Mouse (Mus musculus) stomach, embryonic 14.5 days (tissue): ENCODE measurements at regions not wholly inside any gene's neighbourhood (a gene's known extent, or its start where the extent isn't known, plus 50 kb on each side); places are given as distances from the start of the nearest gene placed in this dataset.

ENCODE experiments used
- ATAC-seq: fragments of 200-750 bp; cut with Nextera tagmentation; 2 replicates; pipeline ENCODE4 v1.8.0; 2017; ENCODE audit warnings: low read depth, moderate TSS enrichment; ENCODE audit not compliant: insufficient number of reproducible peaks, insufficient read depth, low FRiP score
- H3K27ac ChIP-seq: fragments of 300-500 bp; sonication (generic); 2 replicates; pipeline ENCODE4 v1.5.1; 2014; ENCODE audit warnings: mild to moderate bottlenecking, low read length, moderate library complexity, mixed read lengths
- H3K27me3 ChIP-seq: fragments of 300-500 bp; sonication (generic); 2 replicates; pipeline ENCODE4 v1.6.1; 2014; ENCODE audit warnings: low read length, control low read depth, mixed read lengths; ENCODE audit not compliant: control insufficient read depth, insufficient read depth
- H3K36me3 ChIP-seq: fragments of 300-500 bp; sonication (generic); 2 replicates; pipeline ENCODE4 v1.6.1; 2014; ENCODE audit warnings: mild to moderate bottlenecking, control low read depth, low read length, moderate library complexity, mixed read lengths; ENCODE audit not compliant: control insufficient read depth, insufficient read depth
- H3K4me1 ChIP-seq: fragments of 300-500 bp; sonication (generic); 2 replicates; pipeline ENCODE4 v1.6.1; 2014; ENCODE audit warnings: low read length, control low read depth, mixed read lengths; ENCODE audit not compliant: control insufficient read depth, insufficient read depth
- H3K4me2 ChIP-seq: fragments of 300-500 bp; sonication (generic); replicated peaks from 2 replicates; pipeline ENCODE4 v1.6.1; 2014; ENCODE audit warnings: low read depth, low read length, control low read depth
- H3K4me3 ChIP-seq: fragments of 300-500 bp; sonication (generic); 2 replicates; pipeline ENCODE4 v1.5.1; 2014; ENCODE audit warnings: low read depth, low read length, control low read depth
- H3K9ac ChIP-seq: fragments of 300-500 bp; sonication (generic); replicated peaks from 2 replicates; pipeline ENCODE4 v1.6.1; 2014; ENCODE audit warnings: low read depth, mild to moderate bottlenecking, control low read depth, low read length, moderate library complexity, mixed read lengths
- H3K9me3 ChIP-seq: fragments of 300-500 bp; sonication (generic); 2 replicates; pipeline ENCODE4 v1.6.1; 2016; ENCODE audit warnings: low read depth, low read length, control low read depth; ENCODE audit not compliant: control insufficient read depth
- WGBS: fragments of 180-500 bp; shearing (Covaris S2); extraction: QIAGEN DNeasy Blood & Tissue Kit; methylation state at CpG from one replicate; pipeline ENCODE4 v1.1.7; 2014; 5-methylcytosine and 5-hydroxymethylcytosine counted together

DNA sequence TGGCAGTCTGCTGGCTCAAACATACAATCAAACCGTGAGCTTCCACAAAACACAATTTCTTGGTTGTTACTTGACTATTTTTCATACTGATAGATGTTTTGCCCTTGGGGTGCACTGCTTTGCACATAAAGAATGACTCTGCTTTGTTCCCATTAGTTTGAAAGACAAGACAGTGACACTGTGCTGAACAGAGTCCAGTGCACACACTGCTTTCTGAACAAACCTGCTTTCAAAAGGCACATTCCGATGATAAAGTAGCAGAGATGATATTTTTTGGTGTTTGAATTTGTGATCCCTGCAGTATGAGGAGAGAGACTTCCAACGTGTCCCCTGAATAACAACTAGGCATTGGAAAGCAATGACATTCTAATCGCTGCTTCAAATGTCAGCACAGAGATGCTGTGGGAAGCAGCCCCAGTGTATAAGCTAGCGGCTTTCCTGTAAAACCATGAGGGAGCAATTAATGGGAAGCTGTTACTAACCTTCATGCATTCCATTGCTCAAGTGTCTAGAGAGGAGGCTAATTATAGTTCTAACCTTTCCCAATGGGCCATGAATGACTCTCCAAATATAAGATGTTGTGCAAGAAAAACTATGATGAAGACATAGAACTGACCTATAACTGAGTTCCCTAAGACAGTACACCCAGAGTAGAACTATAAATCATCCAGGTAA lies 673.5 kb upstream of the Map3k7 start:
- Histone ChIP-seq H3K4me2 (no peak overlapping the region), H3K27ac (no peak overlapping the region), H3K36me3 (no peaks in the 10 kb centered on the region), H3K4me1 (no peaks in the 10 kb centered on the region), H3K27me3 (no peaks in the 10 kb centered on the region), H3K9me3 (no peaks in the 10 kb centered on the region), H3K9ac (no peak overlapping the region), H3K4me3 (no peak overlapping the region)
- no peak for ATAC-seq
- 52% methylated on average over 5 of the region's 5 CpGs for WGBS

DNA sequence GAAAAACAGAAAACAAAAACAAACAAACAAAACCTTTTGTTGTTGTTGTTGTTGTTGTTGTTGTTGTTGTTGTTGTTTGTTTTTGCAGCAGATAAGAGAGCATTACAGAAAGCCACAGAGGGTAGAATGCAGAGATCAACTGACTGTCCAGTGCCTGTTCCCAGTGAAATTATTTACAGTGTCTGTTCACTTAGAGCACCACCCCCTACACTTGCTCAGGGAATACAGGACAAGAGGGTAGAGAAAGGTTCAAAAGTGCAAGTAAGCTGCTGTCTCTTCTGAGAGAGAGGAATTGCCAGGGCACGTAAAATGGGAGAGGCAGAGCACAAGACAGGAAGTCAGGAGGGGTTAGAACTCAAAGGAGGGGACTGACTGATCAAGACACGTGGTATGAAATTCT lies 670.1 kb upstream of the Map3k7 start:
- no peak overlapping the region for H3K4me2 ChIP-seq
- H3K27me3 ChIP-seq = no peaks in the 10 kb centered on the region
- H3K4me3 ChIP-seq = no peak overlapping the region
- H3K9ac ChIP-seq = no peak overlapping the region
- H3K36me3 ChIP-seq = no peaks in the 10 kb centered on the region
- H3K27ac ChIP-seq = no peak overlapping the region
- H3K4me1 ChIP-seq = no peaks in the 10 kb centered on the region
- H3K9me3 ChIP-seq = no peaks in the 10 kb centered on the region
- WGBS = 22% methylated on average over 2 of the region's 2 CpGs
- ATAC-seq = no peak

DNA sequence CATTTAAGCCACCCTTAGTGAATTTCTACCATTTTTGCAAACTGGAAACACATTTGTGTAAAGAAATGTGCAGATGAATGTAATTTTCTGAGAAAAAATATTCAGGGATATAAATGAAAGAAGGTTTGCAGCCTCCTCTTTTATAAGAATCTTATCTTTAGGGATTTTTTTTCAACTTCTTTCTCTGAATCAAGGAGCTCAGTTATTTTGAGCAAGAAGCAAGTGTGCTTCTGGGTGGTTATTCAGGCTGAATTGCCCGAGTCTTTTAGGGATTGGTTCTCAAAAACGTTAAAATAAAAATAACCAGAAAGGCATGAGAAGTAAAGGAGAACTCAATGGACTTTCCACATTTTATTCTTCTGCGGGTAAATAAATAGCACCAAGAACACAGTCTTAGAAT lies 666.0 kb upstream of the Map3k7 start:
- no peaks in the 10 kb centered on the region for H3K27me3 ChIP-seq
- H3K4me1 ChIP-seq = no peaks in the 10 kb centered on the region
- H3K4me3 ChIP-seq = no peak overlapping the region
- H3K9me3 ChIP-seq = no peaks in the 10 kb centered on the region
- no peak overlapping the region for H3K27ac ChIP-seq
- no peak for ATAC-seq
- no peak overlapping the region for H3K4me2 ChIP-seq
- 78% methylated on average over 3 of the region's 3 CpGs for WGBS
- no peaks in the 10 kb centered on the region for H3K36me3 ChIP-seq
- H3K9ac ChIP-seq = no peak overlapping the region

DNA sequence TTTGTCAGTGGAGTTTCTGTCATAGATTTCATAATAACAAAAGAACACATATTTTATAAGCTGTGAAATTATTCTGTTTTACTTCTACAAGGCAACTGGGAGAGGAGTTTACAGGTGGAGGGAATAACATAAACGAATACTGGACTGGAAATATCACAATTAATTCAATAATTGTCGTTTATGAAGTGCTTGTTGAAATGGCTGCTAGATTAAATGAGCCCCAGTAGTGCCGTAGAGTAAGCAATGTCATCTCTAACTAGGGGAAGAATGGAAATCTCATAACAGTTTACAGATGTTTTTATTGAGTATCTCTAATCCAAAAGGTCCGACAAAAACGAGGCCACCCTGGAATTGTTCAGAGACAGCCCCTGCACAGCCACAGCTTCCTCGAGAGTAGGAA lies 644.6 kb upstream of the Map3k7 start:
- no peak for ATAC-seq
- Histone ChIP-seq H3K4me3 (no peak overlapping the region), H3K36me3 (no peaks in the 10 kb centered on the region), H3K27ac (no peak overlapping the region), H3K9ac (no peak overlapping the region), H3K4me2 (0 out of 2 replicates have a peak overlapping the region, but pooled peaks have one; percentile 7), H3K27me3 (no peaks in the 10 kb centered on the region), H3K4me1 (0 out of 2 replicates have a peak, but pooled peaks cover 3% of the 10 kb centered on the region), H3K9me3 (no peaks in the 10 kb centered on the region)
- 32% methylated on average over 6 of the region's 6 CpGs for WGBS

DNA sequence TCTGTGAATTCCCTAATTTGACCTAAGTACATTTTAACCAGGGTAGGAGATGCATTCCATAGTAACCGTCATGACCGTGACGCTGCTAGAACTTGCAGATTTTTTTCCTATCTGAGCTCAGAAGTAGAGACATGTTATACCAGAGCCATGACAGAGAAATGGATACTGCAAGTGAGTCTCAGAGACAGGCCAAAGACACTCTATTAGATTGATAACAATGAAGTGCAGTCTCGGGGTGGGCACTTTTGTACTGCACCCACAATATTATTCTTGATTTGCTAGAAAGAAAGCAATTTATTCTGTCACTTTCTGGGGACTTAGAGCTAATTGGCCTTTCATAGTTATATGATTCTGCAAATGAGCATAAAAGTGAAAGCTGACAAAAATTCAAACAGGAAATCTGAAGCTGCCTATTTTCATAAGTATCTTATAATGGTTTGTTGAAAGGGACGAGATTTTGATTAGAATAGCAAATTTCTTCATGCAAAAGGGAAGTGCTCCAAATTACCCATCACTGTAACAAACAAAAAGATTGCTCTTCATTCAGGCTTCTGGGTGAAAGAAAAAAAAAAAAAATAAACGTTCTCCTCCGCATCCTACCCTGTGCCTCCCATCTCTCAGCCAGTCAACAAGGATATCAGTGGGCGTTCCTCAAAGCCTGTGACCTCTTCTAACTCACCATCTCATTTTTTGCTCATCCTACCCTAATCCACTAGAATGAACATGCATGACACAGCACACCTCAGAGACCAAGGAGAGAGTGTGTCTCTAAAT lies 643.0 kb upstream of the Map3k7 start:
- no peaks in the 10 kb centered on the region for H3K9me3 ChIP-seq
- WGBS = 66% methylated on average over 8 of the region's 8 CpGs

DNA sequence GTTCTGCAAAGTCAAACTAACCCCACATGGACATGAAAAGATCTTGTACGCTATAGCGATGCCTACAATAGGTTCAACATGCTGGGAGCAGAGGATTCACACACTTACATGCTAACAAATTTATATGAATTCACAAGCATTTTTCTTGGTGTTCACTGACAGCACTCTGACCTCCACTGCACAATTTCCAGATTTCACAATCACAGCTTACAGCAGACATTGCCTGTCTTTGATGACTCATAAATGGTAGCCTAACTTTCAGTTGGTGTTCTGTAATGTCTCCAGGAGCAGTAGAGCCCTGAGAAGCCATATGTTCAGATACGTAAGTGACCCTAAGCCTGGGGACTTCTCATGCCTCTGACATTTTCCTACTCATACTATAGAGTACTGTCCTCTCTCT lies 640.1 kb upstream of the Map3k7 start:
- Histone ChIP-seq H3K4me3 (no peak overlapping the region), H3K27ac (no peak overlapping the region), H3K9me3 (no peaks in the 10 kb centered on the region), H3K4me1 (0 out of 2 replicates have a peak, but pooled peaks cover 3% of the 10 kb centered on the region), H3K4me2 (no peak overlapping the region), H3K9ac (no peak overlapping the region), H3K36me3 (no peaks in the 10 kb centered on the region), H3K27me3 (no peaks in the 10 kb centered on the region)
- ATAC-seq = no peak
- WGBS = 92% methylated on average over 3 of the region's 3 CpGs

More for the DNA sequence above, 643.0 kb upstream of the Map3k7 start:
- Histone ChIP-seq H3K27me3 (no peaks in the 10 kb centered on the region), H3K4me2 (no peak overlapping the region), H3K4me1 (0 out of 2 replicates have a peak, but pooled peaks cover 3% of the 10 kb centered on the region), H3K36me3 (no peaks in the 10 kb centered on the region), H3K9ac (no peak overlapping the region), H3K27ac (no peak overlapping the region), H3K4me3 (no peak overlapping the region)
- no peak for ATAC-seq

DNA sequence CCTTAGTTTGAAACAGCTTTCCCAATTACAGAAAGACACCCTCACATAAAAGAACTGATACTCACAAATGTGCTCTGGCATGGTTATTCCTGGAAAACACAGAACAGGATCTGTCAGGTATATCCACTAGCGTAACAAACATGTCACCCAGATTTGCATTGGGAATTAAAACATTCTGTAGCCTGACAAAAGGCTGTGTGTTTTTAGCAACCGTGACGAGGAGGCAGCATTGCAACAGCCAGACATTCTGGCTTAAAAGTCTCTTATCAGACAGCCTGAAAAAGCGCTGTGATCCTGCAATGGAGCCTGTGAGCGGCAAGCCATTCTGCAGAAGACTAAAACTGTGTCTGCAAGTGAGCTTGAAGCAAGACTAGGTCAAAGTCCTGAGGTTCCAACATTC lies 635.1 kb upstream of the Map3k7 start:
- no peaks in the 10 kb centered on the region for H3K36me3 ChIP-seq
- 49% methylated on average over 5 of the region's 5 CpGs for WGBS
- no peak for ATAC-seq

DNA sequence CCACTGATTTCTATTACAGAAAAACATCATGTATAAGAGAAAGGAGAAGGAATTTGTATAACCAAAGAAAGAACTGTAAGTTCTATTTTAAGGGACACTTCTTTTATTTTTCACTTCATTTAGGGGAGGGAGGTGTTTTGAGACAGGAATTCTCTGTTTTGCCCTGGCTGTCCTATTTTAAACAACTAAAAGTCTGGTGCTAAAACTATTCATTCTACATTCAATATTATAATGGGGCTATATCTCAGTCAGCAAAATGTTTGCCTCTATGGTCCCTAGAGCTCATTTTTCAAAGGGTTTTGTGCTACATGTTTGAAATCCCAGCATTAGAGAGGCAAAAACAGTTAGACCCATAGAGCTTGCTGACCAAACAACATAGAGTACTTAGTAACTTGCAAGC lies 632.8 kb upstream of the Map3k7 start:
- ATAC-seq = no peak

More for the DNA sequence above, 635.1 kb upstream of the Map3k7 start:
- H3K27me3 ChIP-seq = no peaks in the 10 kb centered on the region
- H3K4me3 ChIP-seq = no peak overlapping the region
- H3K9me3 ChIP-seq = no peaks in the 10 kb centered on the region
- H3K4me2 ChIP-seq = no peak overlapping the region
- H3K27ac ChIP-seq = no peak overlapping the region
- no peaks in the 10 kb centered on the region for H3K4me1 ChIP-seq
- no peak overlapping the region for H3K9ac ChIP-seq

More for the DNA sequence above, 632.8 kb upstream of the Map3k7 start:
- no peaks in the 10 kb centered on the region for H3K9me3 ChIP-seq
- no peak overlapping the region for H3K9ac ChIP-seq
- H3K4me3 ChIP-seq = no peak overlapping the region
- H3K4me2 ChIP-seq = no peak overlapping the region
- no peak overlapping the region for H3K27ac ChIP-seq
- H3K4me1 ChIP-seq = no peaks in the 10 kb centered on the region
- H3K36me3 ChIP-seq = no peaks in the 10 kb centered on the region
- no peaks in the 10 kb centered on the region for H3K27me3 ChIP-seq
